Mouse (Mus musculus) T-helper 17 cell (primary cell): ENCODE measurements around the gene Thap3.

Experiments
- in situ Hi-C, 2 experiments: fragments of 300-600 bp; cut with MboI, MseI; formaldehyde crosslinking; loops; 1 replicate in 1 of 2; 2 replicates in 1 of 2; pipeline ENCODE4 v1.15.1; 2025; ENCODE audit warnings: high pct_unique_total_duplicates in 2 of 2

Thap3 gene

GRCm38 (mm10) chr4:151948497-151949471 lies 40.0 kb downstream of the Thap3 start:
- in situ Hi-C loops = no loop called here

GRCm38 (mm10) chr4:151946211-151946610 lies 42.6 kb downstream of the Thap3 start:
- in situ Hi-C loops = no loop called here

GRCm38 (mm10) chr4:151938089-151938488 lies 50.7 kb downstream of the Thap3 start:
- in situ Hi-C loops = no loop called here

GRCm38 (mm10) chr4:151937441-151937840 lies 51.4 kb downstream of the Thap3 start:
- in situ Hi-C loops = no loop called here

- in situ Hi-C loops = no loop called here
Observed at GRCm38 (mm10) chr4:151934215-151934572, 54.6 kb downstream of the Thap3 start.

GRCm38 (mm10) chr4:151933505-151934214 lies 55.1 kb downstream of the Thap3 start, which contains the start of gene Dnajc11:
Gene Dnajc11, plus strand, starts transcription at chr4:151933691.
- in situ Hi-C loops = no loop called here
